Mouse (Mus musculus): ENCODE data around the gene Mpig6b.

- TF ChIP-seq MYOG (IDR thresholded peaks at IDR 0.05; ENCODE audit: control insufficient read depth in 1 of 3, insufficient read depth in 1 of 3, insufficient read length in 2 of 3, low read depth in 2 of 3) (no peak), POLR2A (IDR thresholded peaks at IDR 0.05; ENCODE audit: insufficient read length, low read depth) (no peak), USF1 (IDR thresholded peaks at IDR 0.05; ENCODE audit: low read depth) (no peak), CEBPB (IDR thresholded peaks at IDR 0.05; ENCODE audit: insufficient read depth, poor library complexity, severe bottlenecking) (no peak), MAX (IDR thresholded peaks at IDR 0.05; ENCODE audit: low read depth) (no peak), POLR2AphosphoS2 (IDR thresholded peaks at IDR 0.05; ENCODE audit: insufficient read length, low read depth) (no peak), SRF (IDR thresholded peaks at IDR 0.05; ENCODE audit: control insufficient read depth, insufficient read length, low read depth) (no peak), MYOD1 (IDR thresholded peaks at IDR 0.05; ENCODE audit: control insufficient read depth in 1 of 3, insufficient read length in 2 of 3, low read depth in 2 of 3) (no peak), E2F4 (IDR thresholded peaks at IDR 0.05; ENCODE audit: insufficient read depth) (no peak), TCF12 (IDR thresholded peaks at IDR 0.05; ENCODE audit: insufficient read depth, poor library complexity, severe bottlenecking) (no peak), TCF3 (IDR thresholded peaks at IDR 0.05; ENCODE audit: insufficient read length, low read depth) (no peak)
Observed at GRCm38 (mm10) chr17:35019894-35020293, 46.1 kb downstream of the Mpig6b start.
